Mouse (Mus musculus): ENCODE results near the gene Dgkz. TPM values are rescaled to one million over a fixed set of nuclear protein-coding genes. Genes with fewer than 3 reads are reported as not detected.

Dgkz gene
- total RNA-seq, 2 experiments from 2014 or later: 8.7 to 54.1 TPM

DNA sequence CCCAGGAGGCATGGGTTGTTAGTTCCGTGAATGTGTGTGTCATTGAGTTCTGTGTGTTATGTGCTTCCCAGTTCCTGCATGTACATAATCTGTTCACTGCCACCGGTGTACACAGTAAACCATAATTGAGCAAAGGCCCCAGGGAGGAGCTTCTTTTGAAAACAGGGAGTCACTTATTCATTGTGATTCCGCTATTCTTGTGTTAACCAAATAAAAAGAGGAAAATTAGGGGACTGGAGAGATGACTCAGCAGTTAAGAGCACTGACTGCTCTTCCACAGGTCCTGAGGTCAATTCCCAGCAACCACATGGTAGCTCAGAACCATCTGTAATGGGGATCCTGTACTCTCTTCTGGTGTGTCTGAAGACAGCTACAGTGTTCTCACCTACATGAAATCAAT, 80.9 kb downstream of the Dgkz start:
- no peak for ATAC-seq (replicated peaks; ENCODE audit: low FRiP score, poor library complexity, severe bottlenecking)

- no peak for ATAC-seq (replicated peaks; ENCODE audit: low FRiP score, poor library complexity, severe bottlenecking)
These were observed 91.0 kb downstream of the Dgkz start for GRCm38 (mm10) chr2:91884616-91885015.

GRCm38 (mm10) chr2:91883961-91884360, 91.7 kb downstream of the Dgkz start:
- no peak for ATAC-seq (replicated peaks; ENCODE audit: low FRiP score, poor library complexity, severe bottlenecking)

Other genes with a start within 250 kb of the Dgkz start
- 9.7 and 19.7 TPM in 2 replicates for gene Ambra1, start 245.7 kb downstream of the Dgkz start, total RNA-seq (2015; ENCODE audit: low replicate concordance)
- gene Ambra1, start 245.7 kb downstream of the Dgkz start, total RNA-seq (2017; ENCODE audit: low replicate concordance): 20.7 and 28.4 TPM in 2 replicates
- gene Chrm4, start 48.6 kb downstream of the Dgkz start, total RNA-seq (2015; ENCODE audit: low replicate concordance): 1.3 TPM in 1 of 2 replicates, not detected in the other
- not detected in 2 replicates for gene Chrm4, start 48.6 kb downstream of the Dgkz start, total RNA-seq (2017; ENCODE audit: low replicate concordance)
- gene Mdk, start 43.6 kb downstream of the Dgkz start, total RNA-seq (2015; ENCODE audit: low replicate concordance): not detected in 2 replicates
- not detected in 2 replicates for gene Mdk, start 43.6 kb downstream of the Dgkz start, total RNA-seq (2017; ENCODE audit: low replicate concordance)
- gene Gm9821, start 30.2 kb downstream of the Dgkz start, total RNA-seq (2015; ENCODE audit: low replicate concordance): not detected in 2 replicates
- gene Gm9821, start 30.2 kb downstream of the Dgkz start, total RNA-seq (2017; ENCODE audit: low replicate concordance): 0.13 TPM in 1 of 2 replicates, not detected in the other
- 1.4 TPM in 1 of 2 replicates, not detected in the other for gene Creb3l1, start 48.6 kb upstream of the Dgkz start, total RNA-seq (2015; ENCODE audit: low replicate concordance)
- 0.08 and 0.51 TPM in 2 replicates for gene Creb3l1, start 48.6 kb upstream of the Dgkz start, total RNA-seq (2017; ENCODE audit: low replicate concordance)
- 27.0 and 41.5 TPM in 2 replicates for gene Phf21a, start 117.3 kb upstream of the Dgkz start, total RNA-seq (2015; ENCODE audit: low replicate concordance)
- gene Phf21a, start 117.3 kb upstream of the Dgkz start, total RNA-seq (2017; ENCODE audit: low replicate concordance): 2.0 and 22.5 TPM in 2 replicates